Comparison of ENCODE assay signal across 16 mouse cellular contexts in genomic region chr6:31032147-31032546, GRCm38 (mm10).
"Had no signal": no experiment of that assay in that cellular context is flagged by ENCODE, and none has a peak within 500 bp of the region (broad histone marks: within the 10 kb centered on the region; RNA-seq: fewer than 3 reads in every experiment).

No protein-coding gene starts in this region.

- H3K36me3 ChIP-seq: neural tube, embryonic 13.5 days; neural tube, embryonic 15.5 days; stomach, embryonic 15.5 days had no signal

- H3K9ac ChIP-seq: neural tube, embryonic 15.5 days; stomach, embryonic 15.5 days had no signal

- H3K4me2 ChIP-seq: neural tube, embryonic 13.5 days; neural tube, embryonic 15.5 days had no signal

- H3K27me3 ChIP-seq: neural tube, embryonic 13.5 days; neural tube, embryonic 15.5 days; stomach, embryonic 15.5 days had no signal

- H3K27ac ChIP-seq: stomach, embryonic 15.5 days; stomach, postnatal 0 days had no signal

- DNase-seq: retina, postnatal 1 day; right cerebral cortex, adult 18-20 months; right cerebral cortex, postnatal 14 days; right cerebral cortex, postnatal 25 days; right cerebral cortex, postnatal 4 days; spleen, adult 18-20 months; thymus, adult 18-20 months; thymus, adult 2 months; thymus, postnatal 14 days; thymus, postnatal 25 days; thymus, postnatal 36 days; thymus, postnatal 4 days had no signal

- H3K4me3 ChIP-seq: neural tube, embryonic 13.5 days; neural tube, embryonic 15.5 days; stomach, embryonic 15.5 days had no signal

- H3K4me1 ChIP-seq: stomach, embryonic 15.5 days had no signal

- H3K9me3 ChIP-seq: neural tube, embryonic 13.5 days; neural tube, embryonic 15.5 days; stomach, embryonic 15.5 days had no signal
